In genomic region chrX:12014726-12015464, GRCm38 (mm10) we compare ENCODE assay signal across 14 mouse cellular contexts.
DNase-seq lines count a peak whose midpoint lies in the region; ATAC-seq and TF ChIP-seq lines count a peak whose summit lies in the region.
"Had no signal": no experiment of that assay in that cellular context is flagged by ENCODE, and none has a peak within 500 bp of the region (broad histone marks: within the 10 kb centered on the region; RNA-seq: fewer than 3 reads in every experiment).

No protein-coding gene starts in this region.

- no peaks in the 10 kb centered on the region for H3K27me3 ChIP-seq in spleen, adult 2 months (ENCODE audit: control insufficient read depth, insufficient read depth, low read length)
- H3K27me3 ChIP-seq in hindbrain, postnatal 0 days (ENCODE audit: insufficient read depth, low read length) = no peaks in the 10 kb centered on the region

- 25% methylated on average over 15 of the region's 15 CpGs for WGBS in spleen, adult 2 months
- 45% methylated on average over 15 of the region's 15 CpGs for WGBS in hindbrain, postnatal 0 days

- peak overlapping the region; percentile 30 for H3K27ac ChIP-seq in spleen, adult 2 months (ENCODE audit: insufficient read depth, low read length)
- H3K27ac ChIP-seq in hindbrain, postnatal 0 days = no peak overlapping the region
- H3K27ac ChIP-seq: embryonic facial prominence, embryonic 13.5 days; heart, embryonic 10.5 days; hindbrain, embryonic 15.5 days had no signal

- DNase-seq in spleen, adult 2 months (ENCODE audit: low read depth in 1 of 2, low spot score in 2 of 2) = peak; percentile 33 to 68
- no peak for DNase-seq in spleen, postnatal 14 days (ENCODE audit: low spot score in 2 of 2)
- peak; percentile 65 for DNase-seq in thymus, postnatal 4 days
- no peak for DNase-seq in urinary bladder, postnatal 36 days (ENCODE audit: low spot score in 2 of 2)
- no peak for DNase-seq in hindbrain, postnatal 0 days (ENCODE audit: low spot score)
- no peak for DNase-seq in cerebellum, postnatal 14 days
- DNase-seq: adrenal gland, postnatal 10 days; cerebellum, adult 11-12 months; kidney, postnatal 14 days had no signal

- H3K4me1 ChIP-seq in spleen, adult 2 months (ENCODE audit: control insufficient read depth, insufficient read depth, insufficient read length) = peaks cover 4% of the 10 kb centered on the region; the same call in 1 of the 2 replicates
- no peaks in the 10 kb centered on the region for H3K4me1 ChIP-seq in hindbrain, postnatal 0 days (ENCODE audit: insufficient read depth, low read length)
- H3K4me1 ChIP-seq: embryonic facial prominence, embryonic 13.5 days; heart, embryonic 10.5 days; hindbrain, embryonic 15.5 days had no signal

- H3K9ac ChIP-seq in hindbrain, postnatal 0 days (replicated peaks; ENCODE audit: low read length) = no peak overlapping the region
- H3K9ac ChIP-seq: embryonic facial prominence, embryonic 13.5 days; hindbrain, embryonic 15.5 days had no signal

- ATAC-seq in erythroblast, adult 5-6 weeks (replicated peaks; ENCODE audit: low FRiP score, poor library complexity, severe bottlenecking) = peak; percentile 78
- peak; percentile 84 for ATAC-seq in megakaryocyte, adult 5-6 weeks (ENCODE audit: poor library complexity, severe bottlenecking)
- ATAC-seq in hindbrain, postnatal 0 days = no peak

- TF ChIP-seq CTCF in spleen, adult 2 months (IDR thresholded peaks at IDR 0.05; ENCODE audit: extremely low read depth, insufficient read depth, insufficient read length, insufficient replicate concordance) = no peak
- no peak for TF ChIP-seq CTCF in hindbrain, postnatal 0 days (IDR thresholded peaks at IDR 0.05; ENCODE audit: low read depth)

- H3K9me3 ChIP-seq in hindbrain, postnatal 0 days (ENCODE audit: low read length) = no peaks in the 10 kb centered on the region
- H3K9me3 ChIP-seq: embryonic facial prominence, embryonic 13.5 days; heart, embryonic 10.5 days; hindbrain, embryonic 15.5 days had no signal

- no peak for TF ChIP-seq POLR2A in spleen, adult 2 months (IDR thresholded peaks at IDR 0.05; ENCODE audit: low read depth, low read length)

- peak overlapping the region; percentile 19 for H3K4me3 ChIP-seq in spleen, adult 2 months (ENCODE audit: extremely low read depth, insufficient read depth, insufficient read length)
- H3K4me3 ChIP-seq in hindbrain, postnatal 0 days (ENCODE audit: low read length) = no peak overlapping the region
- H3K4me3 ChIP-seq: embryonic facial prominence, embryonic 13.5 days; heart, embryonic 10.5 days; hindbrain, embryonic 15.5 days had no signal

- H3K4me2 ChIP-seq in hindbrain, postnatal 0 days (ENCODE audit: low read depth, low read length) = no peak overlapping the region
- H3K4me2 ChIP-seq: embryonic facial prominence, embryonic 13.5 days; hindbrain, embryonic 15.5 days had no signal

- no peaks in the 10 kb centered on the region for H3K36me3 ChIP-seq in spleen, adult 2 months (ENCODE audit: control insufficient read depth, insufficient read depth, low read length)
- no peaks in the 10 kb centered on the region for H3K36me3 ChIP-seq in hindbrain, postnatal 0 days (ENCODE audit: insufficient read depth, low read length)
- H3K36me3 ChIP-seq: embryonic facial prominence, embryonic 13.5 days; heart, embryonic 10.5 days; hindbrain, embryonic 15.5 days had no signal

Comparison
In these comparisons a context has a peak if more than half of its experiments do, and no peak if none do; other contexts are left out.
1. DNase-seq: peak in spleen, adult 2 months (2 of 2) and thymus, postnatal 4 days (single experiment); none in spleen, postnatal 14 days (0 of 2), urinary bladder, postnatal 36 days (0 of 2), hindbrain, postnatal 0 days (single experiment) and cerebellum, postnatal 14 days (0 of 2).